Mouse (Mus musculus): ENCODE results near the gene Gm21891.
"Not testable (repeated sequence)": the region's sequence is repeated elsewhere in the genome, so short reads cannot be mapped to it uniquely, and the experiment has no call there.

The Gm21891 gene

GRCm38 (mm10) chrY:13133392-13133791 lies at the start of gene Gm21891:
Gm21891 (minus strand) TSS chrY:13133492.
- DNase-seq (ENCODE audit: low read depth, low spot score): not testable (repeated sequence)

- DNase-seq (ENCODE audit: low read depth, low spot score): not testable (repeated sequence)
These were observed 28.4 kb upstream of the Gm21891 start, which contains the start of gene Gm21425 for GRCm38 (mm10) chrY:13161668-13162067. Gm21425 (plus strand) TSS chrY:13161968.
